Mouse (Mus musculus): ENCODE data around the gene Rps12-ps3.

Rps12-ps3 gene

DNA sequence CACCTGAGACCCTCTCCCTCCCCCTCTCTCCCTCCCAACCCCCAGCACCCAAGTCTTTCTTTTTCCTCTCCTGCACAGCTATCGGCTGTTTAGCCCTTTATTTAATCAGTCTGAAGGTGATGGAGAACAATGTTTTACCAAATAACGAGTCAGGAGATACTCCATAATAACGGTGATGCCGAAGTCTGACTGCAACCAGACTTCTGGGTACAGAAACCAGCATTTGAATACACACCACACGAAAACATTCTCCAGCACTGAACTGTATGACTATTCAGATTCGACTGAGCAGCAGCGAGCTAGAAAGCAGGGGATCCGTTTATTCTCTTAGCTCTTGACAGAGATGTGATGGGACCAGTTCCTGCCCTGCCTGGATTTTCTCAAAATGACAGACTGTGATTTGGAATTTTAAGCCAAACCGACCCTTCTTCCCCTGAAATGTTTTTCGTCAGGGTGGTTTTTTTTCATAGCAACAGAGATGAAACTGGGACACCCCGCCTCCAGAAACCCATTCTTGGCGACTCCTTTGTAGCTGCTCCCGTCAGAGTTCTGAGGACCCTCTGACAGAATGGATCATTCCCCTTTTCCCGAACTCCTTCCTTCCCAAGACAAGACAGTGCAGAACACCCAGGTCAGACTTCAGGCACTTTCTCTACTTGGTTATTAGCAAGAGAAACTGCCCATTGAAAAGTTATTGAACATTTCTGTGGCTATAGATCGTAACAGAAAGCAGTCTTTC is 29.2 kb downstream of the Rps12-ps3 start:
- no peak for DNase-seq

DNA sequence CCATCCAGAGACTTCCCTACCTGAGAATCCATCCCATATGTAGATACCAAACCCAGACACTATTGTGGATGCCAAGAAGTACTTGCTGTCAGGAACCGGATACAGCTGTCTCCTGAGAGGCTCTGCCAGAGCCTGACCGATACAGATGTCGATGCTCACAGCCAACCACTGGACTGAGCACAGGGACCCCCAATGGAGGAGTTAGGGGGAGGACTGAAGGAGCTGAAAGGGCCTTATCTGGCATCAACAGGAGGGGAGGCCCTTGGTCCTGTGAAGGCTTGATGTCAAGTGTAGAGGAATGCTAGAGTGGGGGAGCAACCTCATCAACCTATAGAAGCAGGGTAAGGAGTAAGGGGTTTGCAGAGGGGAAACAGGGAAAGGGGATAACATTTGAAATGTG is 30.7 kb downstream of the Rps12-ps3 start:
- DNase-seq, result no peak

GRCm38 (mm10) chr19:59354906-59355305 is 32.8 kb downstream of the Rps12-ps3 start:
- DNase-seq, result no peak

- DNase-seq, result no peak
Observed at GRCm38 (mm10) chr19:59356388-59356787, 34.3 kb downstream of the Rps12-ps3 start.

DNA sequence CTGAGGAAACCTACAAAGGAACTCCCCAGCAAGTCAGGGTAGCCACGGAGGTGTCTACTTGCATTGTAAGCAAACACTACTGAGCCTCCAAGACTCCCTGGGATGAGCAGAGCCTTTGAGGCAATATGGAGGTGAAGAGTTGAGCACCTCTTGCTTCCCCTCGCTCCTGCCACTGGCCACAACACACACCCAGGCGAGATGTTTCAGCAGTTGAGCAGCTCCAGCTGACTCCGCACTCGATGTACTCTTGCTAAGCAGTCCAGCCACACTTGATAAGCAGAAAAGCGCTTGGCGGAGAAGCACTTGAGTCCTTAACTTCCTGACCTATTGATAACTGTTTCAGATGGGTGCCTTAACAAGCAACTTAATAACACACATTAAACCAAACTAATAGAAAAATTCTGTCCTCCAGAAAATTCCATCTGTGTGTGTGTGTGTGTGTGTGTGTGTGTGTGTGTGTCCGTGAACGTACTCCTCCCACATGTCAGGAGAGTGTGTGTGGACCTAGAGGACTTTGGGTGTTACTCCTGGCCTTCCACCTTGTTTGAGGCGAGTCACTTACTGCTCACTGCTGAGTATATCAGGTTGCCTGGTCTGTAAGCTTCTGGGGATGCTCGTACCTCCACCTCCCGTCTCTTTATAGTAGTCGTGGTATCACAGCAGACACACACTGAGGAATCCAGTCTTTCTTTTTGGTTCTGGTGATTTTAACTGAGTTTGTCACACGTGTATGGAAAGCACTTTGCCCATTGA is 34.9 kb downstream of the Rps12-ps3 start:
- DNase-seq, result no peak

GRCm38 (mm10) chr19:59357878-59358277 is 35.8 kb downstream of the Rps12-ps3 start:
- no peak for DNase-seq

DNA sequence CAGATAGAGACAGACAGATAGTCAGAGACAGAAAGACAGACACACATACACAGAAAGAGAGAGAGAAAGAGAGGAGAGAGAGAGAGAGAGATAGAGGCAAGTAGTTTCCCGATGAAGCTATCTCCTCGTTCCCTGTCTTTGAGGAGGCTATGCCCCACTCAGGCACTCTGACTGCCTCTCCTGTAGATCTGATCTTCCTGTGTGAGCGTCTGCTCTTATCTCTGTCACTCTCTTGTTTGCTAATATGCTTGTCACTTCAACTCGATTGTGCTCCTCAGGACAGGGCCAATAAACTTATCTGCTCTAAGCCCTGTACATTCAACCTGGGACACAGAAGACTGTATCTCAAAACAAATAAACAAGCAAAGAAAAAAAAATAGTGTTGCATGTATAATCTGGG is 37.1 kb downstream of the Rps12-ps3 start:
- DNase-seq, result no peak

- no peak for DNase-seq
Observed at GRCm38 (mm10) chr19:59360486-59360896, 38.4 kb downstream of the Rps12-ps3 start.

- DNase-seq, result no peak
Observed at GRCm38 (mm10) chr19:59362646-59363045, 40.6 kb downstream of the Rps12-ps3 start.

DNA sequence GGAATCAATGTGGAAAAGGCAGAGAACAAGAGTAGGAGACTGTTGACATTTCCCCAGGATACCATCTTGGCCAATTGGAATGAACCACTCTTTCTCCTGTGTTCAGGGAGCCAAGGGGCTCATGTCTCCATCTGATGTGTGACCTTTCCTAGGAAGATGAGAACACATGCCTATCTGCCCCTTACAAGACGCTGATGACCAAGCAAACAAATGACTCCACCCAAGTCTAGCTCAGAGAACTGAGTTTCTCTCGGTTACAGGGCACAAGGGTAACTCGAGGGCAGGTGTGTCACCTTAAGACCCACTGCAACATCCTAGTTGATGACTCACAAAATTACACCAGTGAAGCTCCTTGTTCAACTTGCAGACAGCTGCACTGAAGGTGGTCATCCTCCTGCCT is 41.6 kb downstream of the Rps12-ps3 start:
- no peak for DNase-seq

DNA sequence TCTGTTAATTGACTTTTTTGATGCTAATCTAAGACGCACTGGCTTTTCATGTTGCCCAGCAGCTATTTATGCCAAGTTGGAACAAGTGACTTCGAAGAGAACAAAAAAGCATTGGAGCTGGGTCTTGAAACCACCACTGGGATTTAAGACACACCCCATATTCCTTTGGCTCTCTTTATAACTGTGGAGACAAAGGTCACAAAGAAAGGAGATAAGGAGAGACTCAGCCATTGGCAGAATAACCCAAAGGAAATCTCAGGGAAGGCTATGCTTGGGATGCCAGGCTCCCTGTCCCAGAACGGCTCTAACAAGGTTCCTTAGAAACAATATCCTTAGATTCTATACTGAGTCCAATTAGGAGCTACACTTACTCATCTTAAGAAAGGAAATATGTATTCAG is 44.6 kb downstream of the Rps12-ps3 start:
- DNase-seq, result no peak

- no peak for DNase-seq
Observed at GRCm38 (mm10) chr19:59367892-59368291, 45.8 kb downstream of the Rps12-ps3 start.

DNA sequence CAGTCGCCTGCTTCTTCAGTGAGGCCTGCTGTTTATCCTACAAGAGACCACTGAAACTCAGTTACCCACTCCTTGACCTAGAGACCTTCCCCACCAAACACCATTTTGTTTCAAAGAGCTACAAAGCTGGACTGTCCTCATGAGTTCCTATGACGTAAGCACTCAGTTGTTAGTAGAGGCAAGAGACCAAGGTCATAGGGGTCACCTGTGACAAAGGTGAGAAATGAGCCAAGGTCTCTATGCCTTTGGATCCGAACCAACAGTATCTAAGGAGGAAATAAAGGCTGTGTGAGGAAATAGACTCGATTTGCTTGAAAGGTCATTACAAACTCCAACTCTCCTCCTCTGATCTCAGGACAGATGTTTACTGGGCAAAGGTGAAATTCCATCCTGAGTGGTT is 48.9 kb downstream of the Rps12-ps3 start:
- DNase-seq, result no peak

All from right cerebral cortex, postnatal 14 days (tissue).